ENCODE assay signal across 9 mouse cellular contexts in genomic region chr12:26885831-26886634, GRCm38 (mm10).
DNase-seq lines count a peak whose midpoint lies in the region; ATAC-seq and TF ChIP-seq lines count a peak whose summit lies in the region.
"Had no signal": no experiment of that assay in that cellular context is flagged by ENCODE, and none has a peak within 500 bp of the region (broad histone marks: within the 10 kb centered on the region; RNA-seq: fewer than 3 reads in every experiment).

No protein-coding gene starts in this region.

- H3K36me3 ChIP-seq in kidney, adult 2 months (ENCODE audit: control insufficient read depth, insufficient read depth, low read length) = no peaks in the 10 kb centered on the region
- no peaks in the 10 kb centered on the region for H3K36me3 ChIP-seq in embryonic facial prominence, embryonic 14.5 days (ENCODE audit: control insufficient read depth, insufficient read depth, low read length)

- no peak for TF ChIP-seq CTCF in kidney, adult 2 months (conservative IDR thresholded peaks at IDR 0.05; ENCODE audit: insufficient read depth, insufficient read length, low read depth, low read length)

- H3K4me3 ChIP-seq in kidney, adult 2 months (ENCODE audit: insufficient read depth, low read depth, low read length) = no peak overlapping the region
- H3K4me3 ChIP-seq in embryonic facial prominence, embryonic 14.5 days (ENCODE audit: low read depth, low read length) = no peak overlapping the region
- H3K4me3 ChIP-seq: myocyte had no signal

- no peaks in the 10 kb centered on the region for H3K9me3 ChIP-seq in embryonic facial prominence, embryonic 14.5 days (ENCODE audit: control insufficient read depth, low read length)

- H3K4me1 ChIP-seq in kidney, adult 2 months (ENCODE audit: control insufficient read depth, insufficient read depth, low read length) = no peaks in the 10 kb centered on the region
- H3K4me1 ChIP-seq in embryonic facial prominence, embryonic 14.5 days (ENCODE audit: control insufficient read depth, insufficient read depth, low read length) = peaks cover 31% of the 10 kb centered on the region

- intact Hi-C loops in gastrocnemius, postnatal 36 days (cut with DNase I) = no loop called here
- intact Hi-C loops in left cerebral cortex, postnatal 14 days (cut with DNase I) = loop anchor here (5.0 kb wide), 1 partner anchor 451 kb away; no protein-coding TSS in a partner anchor

- 0 out of 2 replicates have a peak overlapping the region, but pooled peaks have one; percentile 16 for H3K4me2 ChIP-seq in embryonic facial prominence, embryonic 14.5 days (ENCODE audit: low read depth, low read length)

- WGBS in kidney, adult 2 months = 38% methylated on average over 12 of the region's 12 CpGs
- 21% methylated on average over 12 of the region's 12 CpGs for WGBS in embryonic facial prominence, embryonic 14.5 days

- H3K9ac ChIP-seq in embryonic facial prominence, embryonic 14.5 days (ENCODE audit: low read depth, low read length) = no peak overlapping the region

- peak; percentile 66 for DNase-seq in kidney, postnatal 10 days
- no peak for DNase-seq in kidney, adult 2 months
- peak; percentile 55 for DNase-seq in embryonic facial prominence, embryonic 14.5 days (ENCODE audit: low spot score)
- DNase-seq in gastrocnemius, postnatal 36 days = peak; percentile 29 to 44
- DNase-seq in left cerebral cortex, postnatal 14 days (ENCODE audit: low spot score in 2 of 2) = peak; percentile 46 to 49
- peak; percentile 63 for DNase-seq in retina, postnatal 1 day
- DNase-seq in embryo, embryonic 11 days = no peak
- no peak for DNase-seq in adrenal gland, adult 2 months

- H3K27me3 ChIP-seq in kidney, adult 2 months (replicated peaks; ENCODE audit: control insufficient read depth, insufficient read depth, low read length) = no peaks in the 10 kb centered on the region
- no peaks in the 10 kb centered on the region for H3K27me3 ChIP-seq in embryonic facial prominence, embryonic 14.5 days (replicated peaks; ENCODE audit: control insufficient read depth, insufficient read depth, low read length)

- peak; percentile 63; the same call in 1 of the 2 replicates for ATAC-seq in embryonic facial prominence, embryonic 14.5 days (ENCODE audit: low read depth)

- no peak for TF ChIP-seq POLR2A in kidney, adult 2 months (IDR thresholded peaks at IDR 0.05; ENCODE audit: low read depth, low read length)

- no peak overlapping the region for H3K27ac ChIP-seq in kidney, adult 2 months (ENCODE audit: insufficient read depth, low read depth, low read length)
- peak overlapping the region; percentile 36; the same call in 1 of the 2 replicates for H3K27ac ChIP-seq in embryonic facial prominence, embryonic 14.5 days (replicated peaks; ENCODE audit: low read depth, low read length)

Comparison
In these comparisons a context has a peak if more than half of its experiments do, and no peak if none do; other contexts are left out.
1. DNase-seq: peak in kidney, postnatal 10 days (single experiment), embryonic facial prominence, embryonic 14.5 days (single experiment), gastrocnemius, postnatal 36 days (2 of 2), left cerebral cortex, postnatal 14 days (2 of 2) and retina, postnatal 1 day (single experiment); none in kidney, adult 2 months (single experiment), embryo, embryonic 11 days (single experiment) and adrenal gland, adult 2 months (single experiment).